Mouse (Mus musculus) limb, embryonic 13.5 days (tissue): ENCODE data around the gene D8Ertd738e. TPM values are rescaled to one million over a fixed set of nuclear protein-coding genes. Genes with fewer than 3 reads are reported as not detected.

Experiments
- ATAC-seq: fragments of 200-750 bp; cut with Nextera tagmentation; 2 replicates; pipeline ENCODE4 v1.8.0; 2017; ENCODE audit warnings: low read depth, moderate number of reproducible peaks, moderate TSS enrichment; ENCODE audit not compliant: low FRiP score
- H3K27ac ChIP-seq: fragments of 300-500 bp; sonication (generic); 2 replicates; pipeline ENCODE4 v1.5.1; 2015; ENCODE audit warnings: inconsistent platforms, mild to moderate bottlenecking, moderate library complexity
- H3K27me3 ChIP-seq: fragments of 300-500 bp; sonication (generic); 2 replicates; pipeline ENCODE4 v1.6.1; 2015; ENCODE audit warnings: mild to moderate bottlenecking, inconsistent platforms
- H3K36me3 ChIP-seq: fragments of 300-500 bp; sonication (generic); 2 replicates; pipeline ENCODE4 v1.6.1; 2015; ENCODE audit warnings: inconsistent platforms, mild to moderate bottlenecking, moderate library complexity
- H3K4me1 ChIP-seq: fragments of 300-500 bp; sonication (generic); 2 replicates; pipeline ENCODE4 v1.6.1; 2015; ENCODE audit warnings: inconsistent platforms
- H3K4me2 ChIP-seq: fragments of 300-500 bp; sonication (generic); replicated peaks from 2 replicates; pipeline ENCODE4 v1.6.1; 2015; ENCODE audit warnings: inconsistent platforms, mild to moderate bottlenecking, moderate library complexity
- H3K4me3 ChIP-seq: fragments of 300-500 bp; sonication (generic); 2 replicates; pipeline ENCODE4 v1.5.1; 2015; ENCODE audit warnings: moderate library complexity, mild to moderate bottlenecking, inconsistent platforms
- H3K9ac ChIP-seq: fragments of 300-500 bp; sonication (generic); 2 replicates; pipeline ENCODE4 v1.6.1; 2015; ENCODE audit warnings: mild to moderate bottlenecking, inconsistent platforms
- H3K9me3 ChIP-seq: fragments of 300-500 bp; sonication (generic); 2 replicates; pipeline ENCODE4 v1.6.1; 2016; ENCODE audit warnings: inconsistent platforms
- WGBS: fragments of 180-500 bp; shearing (Covaris S2); methylation state at CpG from one replicate; pipeline ENCODE4 v1.1.7; 2015; 5-methylcytosine and 5-hydroxymethylcytosine counted together
- polyA plus RNA-seq: library from polyadenylated mRNA; unstranded; fragments of >200 nt; fragmentation: Nextera tagmentation; extraction: Ambion mirVana; gene quantifications from 2 replicates; pipeline ENCODE4 v1.2.1, GENCODE M21; 2015

Gene D8Ertd738e
- polyA plus RNA-seq, 1 experiment from 2014 or later: 325 TPM

- Histone ChIP-seq H3K4me2 (peak within 1 kb of the TSS; percentile 91), H3K9ac (peak within 1 kb of the TSS; percentile 84), H3K4me1 (peaks cover 8% of the 10 kb centered on the region), H3K4me3 (peak within 1 kb of the TSS; percentile 77), H3K9me3 (no peaks in the 10 kb centered on the region), H3K36me3 (peaks cover 23% of the 10 kb centered on the region), H3K27ac (no peak within 1 kb of the TSS), H3K27me3 (no peaks in the 10 kb centered on the region)
- peak; percentile 99 for ATAC-seq
- WGBS: under 1% methylated on average over 44 of the region's 44 CpGs
These were observed 20.6 kb upstream of the D8Ertd738e start, which contains the start of gene Ccdc130 for GRCm38 (mm10) chr8:84269950-84270773. TSS of gene Ccdc130 (minus strand) at chr8:84270380.

GRCm38 (mm10) chr8:84261098-84261497, 11.6 kb upstream of the D8Ertd738e start:
- ATAC-seq: no peak
- peaks cover 81% of the 10 kb centered on the region for H3K36me3 ChIP-seq

GRCm38 (mm10) chr8:84256822-84257610, 7.5 kb upstream of the D8Ertd738e start, which contains the start of gene Mri1:
TSS of gene Mri1 (minus strand) at chr8:84257326.
- Histone ChIP-seq H3K4me2 (peak within 1 kb of the TSS; percentile 94), H3K27me3 (no peaks in the 10 kb centered on the region), H3K27ac (peak within 1 kb of the TSS; percentile 95), H3K4me1 (peaks cover 16% of the 10 kb centered on the region), H3K36me3 (peaks cover 73% of the 10 kb centered on the region), H3K9ac (peak within 1 kb of the TSS; percentile 86), H3K9me3 (no peaks in the 10 kb centered on the region), H3K4me3 (peak within 1 kb of the TSS; percentile 85)
- WGBS: under 1% methylated on average over 63 of the region's 64 CpGs
- peak; percentile 91 for ATAC-seq

More at GRCm38 (mm10) chr8:84261098-84261497, 11.6 kb upstream of the D8Ertd738e start:
- H3K9me3 ChIP-seq: no peaks in the 10 kb centered on the region
- no peak overlapping the region for H3K27ac ChIP-seq
- H3K27me3 ChIP-seq: no peaks in the 10 kb centered on the region
- H3K4me2 ChIP-seq: no peak overlapping the region
- 87% methylated on average over 4 of the region's 4 CpGs for WGBS
- H3K9ac ChIP-seq: no peak overlapping the region
- H3K4me1 ChIP-seq: peaks cover 11% of the 10 kb centered on the region
- no peak overlapping the region for H3K4me3 ChIP-seq

GRCm38 (mm10) chr8:84256458-84256821, 6.9 kb upstream of the D8Ertd738e start:
- Histone ChIP-seq H3K27ac (peak overlapping the region; percentile 95), H3K4me2 (peak overlapping the region; percentile 94), H3K9ac (peak overlapping the region; percentile 86), H3K4me3 (peak overlapping the region; percentile 85), H3K27me3 (no peaks in the 10 kb centered on the region), H3K9me3 (no peaks in the 10 kb centered on the region), H3K36me3 (peaks cover 73% of the 10 kb centered on the region), H3K4me1 (peaks cover 16% of the 10 kb centered on the region)
- 10% methylated on average over 6 of the region's 6 CpGs for WGBS
- ATAC-seq: 0 out of 2 replicates have a peak, but pooled peaks have one; percentile 2

GRCm38 (mm10) chr8:84255858-84256257, 6.3 kb upstream of the D8Ertd738e start:
- H3K36me3 ChIP-seq: peaks cover 73% of the 10 kb centered on the region
- H3K9me3 ChIP-seq: no peaks in the 10 kb centered on the region
- H3K27me3 ChIP-seq: no peaks in the 10 kb centered on the region
- 77% methylated on average over 3 of the region's 3 CpGs for WGBS
- peak overlapping the region; percentile 94 for H3K4me2 ChIP-seq
- 0 out of 2 replicates have a peak overlapping the region, but pooled peaks have one; percentile 86 for H3K9ac ChIP-seq
- H3K4me1 ChIP-seq: peaks cover 16% of the 10 kb centered on the region
- H3K27ac ChIP-seq: peak overlapping the region; percentile 58; the same call in 1 of the 2 replicates
- ATAC-seq: no peak
- peak overlapping the region; percentile 85 for H3K4me3 ChIP-seq

GRCm38 (mm10) chr8:84241821-84242220, 7.7 kb downstream of the D8Ertd738e start:
- no peak for ATAC-seq
- Histone ChIP-seq H3K9me3 (no peaks in the 10 kb centered on the region), H3K9ac (peak overlapping the region; percentile 35; the same call in 1 of the 2 replicates), H3K36me3 (peaks cover 28% of the 10 kb centered on the region), H3K4me3 (no peak overlapping the region), H3K27ac (peak overlapping the region; percentile 22; the same call in 1 of the 2 replicates), H3K4me1 (peaks cover 7% of the 10 kb centered on the region; the same call in 1 of the 2 replicates), H3K4me2 (no peak overlapping the region), H3K27me3 (no peaks in the 10 kb centered on the region)
- 60% methylated on average over 2 of the region's 2 CpGs for WGBS

GRCm38 (mm10) chr8:84241167-84241566, 8.4 kb downstream of the D8Ertd738e start:
- H3K4me2 ChIP-seq: no peak overlapping the region
- WGBS: 48% methylated on average over 6 of the region's 6 CpGs
- no peak overlapping the region for H3K4me3 ChIP-seq
- H3K9me3 ChIP-seq: no peaks in the 10 kb centered on the region
- peaks cover 9% of the 10 kb centered on the region for H3K4me1 ChIP-seq
- no peaks in the 10 kb centered on the region for H3K27me3 ChIP-seq
- ATAC-seq: no peak
- no peak overlapping the region for H3K9ac ChIP-seq
- H3K27ac ChIP-seq: no peak overlapping the region; the same call in 1 of the 2 replicates
- peaks cover 22% of the 10 kb centered on the region for H3K36me3 ChIP-seq

GRCm38 (mm10) chr8:84237542-84238229, 11.8 kb downstream of the D8Ertd738e start:
- Histone ChIP-seq H3K9ac (peak overlapping the region; percentile 66), H3K4me2 (peak overlapping the region; percentile 71), H3K36me3 (peaks cover 22% of the 10 kb centered on the region), H3K27me3 (no peaks in the 10 kb centered on the region), H3K27ac (peak overlapping the region; percentile 82), H3K9me3 (no peaks in the 10 kb centered on the region), H3K4me3 (peak overlapping the region; percentile 90), H3K4me1 (peaks cover 25% of the 10 kb centered on the region)
- WGBS: 16% methylated on average over 19 of the region's 19 CpGs
- ATAC-seq: no peak

GRCm38 (mm10) chr8:84236998-84237473, 12.5 kb downstream of the D8Ertd738e start, which contains the start of gene Zswim4:
TSS of gene Zswim4 (minus strand) at chr8:84237055.
- Histone ChIP-seq H3K27me3 (no peaks in the 10 kb centered on the region), H3K9ac (peak within 1 kb of the TSS; percentile 96), H3K4me2 (peak within 1 kb of the TSS; percentile 91), H3K36me3 (peaks cover 29% of the 10 kb centered on the region), H3K4me1 (peaks cover 25% of the 10 kb centered on the region), H3K27ac (peak within 1 kb of the TSS; percentile 82), H3K9me3 (no peaks in the 10 kb centered on the region), H3K4me3 (peak within 1 kb of the TSS; percentile 90)
- peak; percentile 98 for ATAC-seq
- WGBS: under 1% methylated on average over 35 of the region's 35 CpGs

GRCm38 (mm10) chr8:84236410-84236997, 13.0 kb downstream of the D8Ertd738e start:
- Histone ChIP-seq H3K36me3 (peaks cover 34% of the 10 kb centered on the region), H3K4me3 (peak overlapping the region; percentile 90), H3K4me2 (peak overlapping the region; percentile 91), H3K9me3 (no peaks in the 10 kb centered on the region), H3K4me1 (peaks cover 25% of the 10 kb centered on the region), H3K9ac (peak overlapping the region; percentile 96), H3K27me3 (no peaks in the 10 kb centered on the region), H3K27ac (peak overlapping the region; percentile 55)
- peak; percentile 13 for ATAC-seq
- 0% methylated on average over 26 of the region's 30 CpGs for WGBS
